Mouse (Mus musculus): ENCODE data around the gene Gm15085.
"Not testable (repeated sequence)": the region's sequence is repeated elsewhere in the genome, so short reads cannot be mapped to it uniquely, and the experiment has no call there.

Gene Gm15085

GRCm38 (mm10) chrX:149447317-149447716 lies at the start of gene Gm15085:
TSS of gene Gm15085 (plus strand) at chrX:149447617.
- not testable (repeated sequence) for DNase-seq (ENCODE audit: low read depth, low spot score)
